In the genomic region with DNA sequence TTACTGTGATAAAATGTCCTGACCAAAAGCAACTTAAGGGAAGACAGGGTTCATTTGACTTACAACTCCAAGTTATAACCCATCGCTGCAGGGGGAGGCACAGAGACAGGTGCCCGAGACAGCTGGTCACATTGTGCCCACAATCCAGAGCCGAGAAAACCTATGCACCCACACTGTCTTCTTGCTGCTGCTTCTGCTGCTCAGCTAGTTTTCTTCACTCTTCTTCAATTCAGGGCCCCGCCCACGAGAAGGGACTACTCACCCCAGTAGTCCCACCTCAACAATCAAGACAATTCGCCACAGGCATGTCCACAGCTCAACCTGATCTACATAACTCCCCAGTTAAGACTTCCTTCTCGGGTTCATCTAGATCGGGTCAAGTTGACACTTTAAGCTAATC, we compare ENCODE assay signal across 7 mouse cellular contexts. TPM values are rescaled to one million over a fixed set of nuclear protein-coding genes. Genes with fewer than 3 reads are reported as not detected.
DNase-seq lines count a peak whose midpoint lies in the region; ATAC-seq and TF ChIP-seq lines count a peak whose summit lies in the region.

A gene (minus strand): TSS at position 214 of the 400 bp plus-strand sequence.

- intact Hi-C loops in left cerebral cortex, adult 2 months (cut with DNase I) = no loop called here
- intact Hi-C loops in heart, adult 2 months (cut with DNase I) = no loop called here

- no peaks in the 10 kb centered on the region for H3K9me3 ChIP-seq in lung, postnatal 0 days (ENCODE audit: low read length)
- no peaks in the 10 kb centered on the region for H3K9me3 ChIP-seq in forebrain, embryonic 10.5 days
- H3K9me3 ChIP-seq in neural tube, embryonic 14.5 days (ENCODE audit: control insufficient read depth, low read length) = no peaks in the 10 kb centered on the region

- no peaks in the 10 kb centered on the region for H3K27me3 ChIP-seq in lung, postnatal 0 days (replicated peaks; ENCODE audit: insufficient read depth, low read length)
- no peaks in the 10 kb centered on the region for H3K27me3 ChIP-seq in forebrain, embryonic 10.5 days (ENCODE audit: poor library complexity, severe bottlenecking)
- no peaks in the 10 kb centered on the region for H3K27me3 ChIP-seq in neural tube, embryonic 14.5 days (ENCODE audit: control insufficient read depth, insufficient read depth, low read length)
- H3K27me3 ChIP-seq in heart, adult 2 months (ENCODE audit: control insufficient read depth, insufficient read depth, low read length) = no peaks in the 10 kb centered on the region

- H3K4me2 ChIP-seq in lung, postnatal 0 days (replicated peaks; ENCODE audit: low read depth, low read length) = no peak within 1 kb of the TSS
- no peak within 1 kb of the TSS for H3K4me2 ChIP-seq in neural tube, embryonic 14.5 days (ENCODE audit: low read depth, low read length)

- no peak within 1 kb of the TSS for H3K4me3 ChIP-seq in lung, postnatal 0 days (ENCODE audit: low read depth, low read length)
- H3K4me3 ChIP-seq in forebrain, embryonic 10.5 days = no peak within 1 kb of the TSS
- H3K4me3 ChIP-seq in left cerebral cortex, adult 2 months = no peak within 1 kb of the TSS
- H3K4me3 ChIP-seq in neural tube, embryonic 14.5 days (ENCODE audit: low read depth, low read length) = no peak within 1 kb of the TSS
- no peak within 1 kb of the TSS for H3K4me3 ChIP-seq in heart, adult 2 months

- no peak for ATAC-seq in lung, postnatal 0 days
- ATAC-seq in neural tube, embryonic 14.5 days (ENCODE audit: low read depth) = no peak

- TF ChIP-seq CTCF in lung, postnatal 0 days (IDR thresholded peaks at IDR 0.05) = no peak
- TF ChIP-seq CTCF in left cerebral cortex, adult 2 months (IDR thresholded peaks at IDR 0.05) = no peak
- TF ChIP-seq CTCF in heart, adult 2 months (IDR thresholded peaks at IDR 0.05) = no peak

- H3K79me2 ChIP-seq in heart, adult 2 months (replicated peaks; ENCODE audit: control insufficient read depth, insufficient read depth, low read length) = no peaks in the 10 kb centered on the region

- DNase-seq in lung, postnatal 0 days (ENCODE audit: low spot score) = no peak
- DNase-seq in lung, postnatal 14 days = no peak
- no peak for DNase-seq in forebrain, embryonic 10.5 days (ENCODE audit: extremely low spot score, low spot score)
- DNase-seq in left cerebral cortex, adult 2 months (ENCODE audit: extremely low spot score in 1 of 2, low spot score in 2 of 2) = no peak
- DNase-seq in heart, adult 2 months = no peak
- DNase-seq in spleen, postnatal 4 days (ENCODE audit: low spot score in 2 of 2) = no peak

- H3K4me1 ChIP-seq in lung, postnatal 0 days (ENCODE audit: insufficient read depth, low read depth, low read length) = no peaks in the 10 kb centered on the region
- no peaks in the 10 kb centered on the region for H3K4me1 ChIP-seq in forebrain, embryonic 10.5 days
- no peaks in the 10 kb centered on the region for H3K4me1 ChIP-seq in neural tube, embryonic 14.5 days (ENCODE audit: control insufficient read depth, insufficient read depth, low read length)
- peaks cover 7% of the 10 kb centered on the region for H3K4me1 ChIP-seq in heart, adult 2 months (ENCODE audit: control insufficient read depth, insufficient read depth, low read length)

- WGBS in lung, postnatal 0 days = 85% methylated on average over 8 of the region's 8 CpGs
- WGBS in forebrain, embryonic 10.5 days = 93% methylated on average over 8 of the region's 8 CpGs
- WGBS in neural tube, embryonic 14.5 days = 91% methylated on average over 8 of the region's 8 CpGs
- 87% methylated on average over 8 of the region's 8 CpGs for WGBS in heart, adult 2 months

- no peak for TF ChIP-seq POLR2A in heart, adult 2 months (IDR thresholded peaks at IDR 0.05; ENCODE audit: insufficient read depth, low read depth, low read length)

- no peak within 1 kb of the TSS for H3K27ac ChIP-seq in lung, postnatal 0 days (ENCODE audit: low read length)
- H3K27ac ChIP-seq in forebrain, embryonic 10.5 days = no peak within 1 kb of the TSS
- H3K27ac ChIP-seq in left cerebral cortex, adult 2 months = no peak within 1 kb of the TSS
- H3K27ac ChIP-seq in neural tube, embryonic 14.5 days (ENCODE audit: low read depth, low read length) = no peak within 1 kb of the TSS
- no peak within 1 kb of the TSS for H3K27ac ChIP-seq in heart, adult 2 months

- H3K9ac ChIP-seq in lung, postnatal 0 days (replicated peaks; ENCODE audit: low read depth) = no peak within 1 kb of the TSS
- no peak within 1 kb of the TSS for H3K9ac ChIP-seq in neural tube, embryonic 14.5 days (replicated peaks; ENCODE audit: low read depth, low read length)
- no peak within 1 kb of the TSS for H3K9ac ChIP-seq in heart, adult 2 months (ENCODE audit: low read depth, low read length)

- TF ChIP-seq EP300 in lung, postnatal 0 days (IDR thresholded peaks at IDR 0.05) = no peak
- no peak for TF ChIP-seq EP300 in heart, adult 2 months (IDR thresholded peaks at IDR 0.05; ENCODE audit: insufficient read depth, low read depth, low read length)

- H3K36me3 ChIP-seq in lung, postnatal 0 days (ENCODE audit: insufficient read depth, low read length) = no peaks in the 10 kb centered on the region
- H3K36me3 ChIP-seq in forebrain, embryonic 10.5 days (replicated peaks) = no peaks in the 10 kb centered on the region
- no peaks in the 10 kb centered on the region for H3K36me3 ChIP-seq in neural tube, embryonic 14.5 days (ENCODE audit: control insufficient read depth, insufficient read depth, low read length)
- no peaks in the 10 kb centered on the region for H3K36me3 ChIP-seq in heart, adult 2 months (ENCODE audit: control insufficient read depth, insufficient read depth, low read length)

RNA-seq across cellular contexts. Expression of the gene that starts here (rescaled TPM):
- polyA plus RNA-seq in lung, postnatal 0 days (2015; fragmentation: Nextera tagmentation; extraction: Ambion mirVana) = 20.8 and 23.6 TPM in 2 replicates
- polyA plus RNA-seq in forebrain, embryonic 10.5 days (2016; fragmentation: Nextera tagmentation; extraction: Ambion mirVana) = 13.2 and 16.3 TPM in 2 replicates
- 10 to 100 TPM; 41.9 to 42.1 TPM for total RNA-seq in left cerebral cortex, adult 2 months (2021)
- polyA plus RNA-seq in neural tube, embryonic 14.5 days (2014; fragmentation: Nextera tagmentation; extraction: Ambion mirVana) = 114 and 145 TPM in 2 replicates
- 1 to 10 TPM; 8.9 to 9.4 TPM for total RNA-seq in heart, adult 2 months (2021)
- 9.1 and 9.5 TPM in 2 replicates for polyA plus RNA-seq in heart, adult 2 months (2012; rRNA removed)

Comparison
In these comparisons a context has a peak if more than half of its experiments do, and no peak if none do; other contexts are left out.
1. RNA of the gene that starts here (total RNA-seq): 41.9 to 42.1 TPM in left cerebral cortex, adult 2 months; 8.9 to 9.4 TPM in heart, adult 2 months; every median in the first group is over 4 times any median in the second.